Mouse (Mus musculus): ENCODE measurements around the gene Ctdspl.

Gene Ctdspl

DNA sequence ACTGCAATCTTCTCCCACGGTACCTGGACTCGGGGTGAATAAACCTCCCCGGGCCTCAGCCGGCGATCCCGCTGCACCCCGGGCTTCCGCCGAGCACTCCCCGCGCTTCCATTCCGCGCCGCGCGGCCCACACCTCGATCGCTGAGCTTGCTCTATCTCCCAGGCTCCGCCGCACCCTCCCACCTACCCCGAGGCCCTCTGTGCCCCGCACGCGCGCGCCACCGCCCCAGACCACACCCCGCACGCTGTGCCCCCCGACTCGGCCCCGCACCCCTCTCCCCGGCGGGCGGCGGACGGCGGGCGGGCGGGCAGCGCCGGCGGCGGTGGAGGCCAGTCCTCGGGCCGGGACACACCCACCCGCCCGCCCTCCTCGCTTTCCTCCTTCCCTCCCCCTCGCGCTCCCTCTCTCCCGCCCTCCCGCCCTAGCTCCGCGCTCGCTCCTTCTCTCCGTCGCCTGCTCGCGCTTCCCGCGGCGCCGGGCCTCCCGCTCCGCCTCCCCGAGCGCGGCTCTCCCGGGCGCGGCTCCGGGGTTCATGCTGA lies at the start of gene Ctdspl:
Gene Ctdspl (plus strand): TSS at position 343 of the 540 bp plus-strand sequence.
- ChIA-PET CTCF (interaction anchor here in 3 of 4 experiments (0.6 to 1.9 kb wide), 3 partner anchors 12 to 197 kb away, joined by 3 to 10 read pairs (median 3); no protein-coding TSS in a partner anchor), POLR2A (interaction anchor here in 3 of 4 experiments (0.6 to 2.3 kb wide), 17 partner anchors 8 to 394 kb away, joined by 3 to 8 read pairs (median 3); partner anchors contain the start of gene Dlec1 (in 1 of the 3))

DNA sequence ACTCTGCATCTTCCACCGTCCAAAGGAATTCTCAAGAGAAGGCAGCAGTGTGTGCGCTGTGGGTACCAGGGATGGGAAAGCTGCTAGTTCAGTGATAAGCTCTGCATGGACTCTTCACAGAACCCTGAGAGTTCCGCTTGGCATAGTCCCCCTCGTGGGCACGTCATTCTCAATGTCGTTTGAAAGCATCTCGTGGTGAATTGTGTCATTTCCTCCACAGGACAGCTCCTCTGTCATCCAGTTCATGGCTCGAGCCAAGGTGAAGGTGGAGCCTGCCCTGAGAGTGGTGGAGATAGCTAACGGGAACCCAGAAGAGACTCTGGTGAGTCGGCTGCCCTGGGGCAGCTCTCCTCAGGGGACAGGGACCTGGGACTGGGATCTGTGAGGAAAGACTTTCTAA lies 49.4 kb upstream of the Ctdspl start:
- CTCF ChIA-PET, result no interaction called here
- POLR2A ChIA-PET, result interaction anchor here in 1 of 4 experiments (0.6 kb wide), 1 partner anchor 139 kb away, joined by 3 read pairs; no protein-coding TSS in a partner anchor

DNA sequence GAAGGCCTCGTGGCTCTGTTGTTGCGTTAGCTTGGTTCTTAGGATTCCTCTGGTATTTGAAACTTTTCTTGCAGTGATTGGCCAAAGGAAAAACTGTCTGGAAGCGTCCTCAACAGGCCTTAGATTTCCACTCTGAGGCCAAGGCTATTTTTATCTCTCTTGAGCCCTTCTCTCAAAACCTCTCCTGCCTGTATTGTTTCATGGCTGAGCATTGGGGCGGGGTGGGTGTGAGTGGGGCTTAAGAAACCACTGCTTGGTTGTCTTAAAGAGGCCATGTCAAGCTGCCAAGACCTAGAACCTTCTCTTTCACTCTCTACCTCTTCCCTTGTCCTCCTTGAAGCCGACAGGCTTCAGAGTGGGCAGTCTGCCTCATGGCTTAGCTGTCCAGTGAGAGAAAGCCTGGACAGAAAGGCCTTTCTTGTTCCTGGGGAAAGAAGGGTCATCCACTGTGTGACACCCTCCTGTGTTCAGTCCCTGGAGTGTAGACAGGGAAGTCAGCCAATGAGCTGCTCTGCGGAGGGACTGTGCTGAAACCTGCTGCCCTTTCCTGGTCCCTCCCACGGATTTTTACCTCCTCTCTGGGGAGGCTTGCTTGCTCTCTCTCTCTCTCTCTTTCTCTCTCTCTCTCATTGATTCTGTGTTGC lies 48.8 kb upstream of the Ctdspl start:
- CTCF ChIA-PET, result no interaction called here
- POLR2A ChIA-PET, result no interaction called here

DNA sequence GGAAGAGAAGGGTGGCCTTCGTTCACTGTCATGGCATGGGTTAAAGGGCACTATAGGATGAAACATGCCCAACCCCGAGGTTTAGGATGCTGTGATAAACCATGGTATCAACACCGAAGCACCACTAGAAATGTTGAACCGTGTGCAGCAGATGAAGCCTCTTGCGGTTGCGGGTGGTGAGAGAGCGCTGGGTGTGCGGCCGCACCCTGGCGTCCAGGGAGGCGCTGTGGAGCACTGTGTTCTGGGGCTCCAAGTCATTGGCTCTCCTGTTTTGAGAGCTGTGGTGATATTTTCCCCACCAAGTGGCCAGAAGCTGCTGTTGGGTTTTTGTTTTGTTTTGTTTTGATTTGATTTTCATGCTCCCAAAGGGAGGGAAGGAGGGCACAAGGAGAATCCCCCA lies 47.7 kb upstream of the Ctdspl start:
- CTCF ChIA-PET, result interaction anchor here in 3 of 4 experiments (0.6 to 1.2 kb wide), 8 partner anchors 14 to 839 kb away, joined by 3 to 4 read pairs (median 3); partner anchors contain the start of genes Azi2 (in 1 of the 3) and Itga9 (in 1 of the 3)

DNA sequence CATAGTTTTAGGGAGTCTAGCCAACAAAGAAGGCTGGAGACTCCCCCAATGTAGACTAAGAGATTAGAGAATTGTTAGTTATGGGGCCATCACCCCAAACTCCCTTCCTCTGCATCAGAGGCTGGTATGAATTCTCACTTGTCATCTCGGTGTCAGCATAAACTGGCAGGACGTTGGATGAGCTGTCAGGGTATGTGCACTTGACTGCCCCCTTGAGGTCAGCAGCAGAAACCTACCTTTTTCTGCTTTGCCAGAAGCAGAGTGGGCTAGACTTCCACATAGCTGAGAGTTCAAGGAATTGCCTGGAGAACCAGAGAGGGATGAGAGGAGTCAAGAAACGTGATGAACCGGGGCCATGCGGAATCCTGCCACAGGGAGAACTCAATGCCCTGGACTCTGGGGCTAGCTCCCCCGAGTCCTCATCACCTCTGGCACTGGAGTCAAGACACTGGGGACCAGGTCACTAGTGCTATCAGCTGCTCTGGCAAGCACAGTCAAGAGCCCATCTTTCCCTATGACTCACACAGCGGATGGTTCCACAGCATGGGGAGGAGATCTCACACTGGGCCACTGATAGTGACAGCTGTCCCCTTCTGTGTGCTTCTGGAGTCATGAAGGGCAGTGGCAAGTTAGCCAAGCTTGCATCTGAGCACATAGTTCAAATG lies 44.8 kb upstream of the Ctdspl start:
- CTCF ChIA-PET, result interaction anchor here (0.6 to 1.9 kb wide), 41 partner anchors 9 to 428 kb away, joined by 3 to 10 read pairs (median 3); partner anchors contain the start of gene Itga9 (in 1 of the 4)
- POLR2A ChIA-PET, result interaction anchor here in 3 of 4 experiments (0.6 to 1.4 kb wide), 5 partner anchors 9 to 834 kb away, joined by 3 to 10 read pairs (median 4); no protein-coding TSS in a partner anchor

More for the DNA sequence above, 47.7 kb upstream of the Ctdspl start:
- POLR2A ChIA-PET, result interaction anchor here in 1 of 4 experiments (0.6 kb wide), 1 partner anchor 192 kb away, joined by 3 read pairs; no protein-coding TSS in a partner anchor

DNA sequence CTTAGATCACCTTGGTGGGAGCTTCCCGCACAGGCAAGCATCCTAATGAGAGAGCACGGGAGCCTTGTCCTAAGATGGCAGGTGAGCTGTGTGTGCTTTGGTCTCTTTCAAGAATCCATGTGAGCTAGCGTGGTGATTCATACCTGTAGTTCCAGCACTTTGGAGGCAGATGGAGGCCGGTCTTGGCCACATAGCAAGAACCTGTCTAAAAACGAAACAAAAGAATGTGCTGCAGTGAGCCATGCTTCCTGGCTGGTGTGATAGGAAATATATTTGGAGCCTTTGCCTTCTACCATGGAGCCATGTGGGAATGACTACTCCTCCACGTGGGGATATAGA lies 44.3 kb upstream of the Ctdspl start:
- POLR2A ChIA-PET, result interaction anchor here in 3 of 4 experiments (0.6 to 1.4 kb wide), 4 partner anchors 10 to 833 kb away, joined by 3 to 10 read pairs (median 4); no protein-coding TSS in a partner anchor
- CTCF ChIA-PET, result interaction anchor here (0.6 to 1.9 kb wide), 32 partner anchors 9 to 428 kb away, joined by 3 to 10 read pairs (median 4); no protein-coding TSS in a partner anchor

DNA sequence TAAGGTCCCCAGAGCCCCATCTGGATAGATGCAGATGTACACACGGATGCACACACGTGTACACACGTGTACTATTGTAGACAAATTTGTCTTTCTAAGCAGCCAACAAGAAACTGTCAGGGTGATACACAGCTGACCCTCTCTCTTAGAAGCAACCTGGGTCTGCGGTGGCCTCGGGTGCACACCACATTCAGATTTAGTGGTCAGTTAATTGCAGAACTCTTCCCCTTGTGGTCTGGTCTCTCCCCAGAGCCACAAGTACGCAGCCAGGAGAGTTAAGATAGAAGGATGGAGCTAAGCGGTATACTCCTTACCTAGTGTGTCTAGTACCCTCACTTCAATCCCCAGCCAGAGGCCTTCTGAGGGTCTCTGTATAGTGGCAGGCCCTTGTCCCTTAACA lies 43.1 kb upstream of the Ctdspl start:
- CTCF ChIA-PET, result no interaction called here
- POLR2A ChIA-PET, result no interaction called here

DNA sequence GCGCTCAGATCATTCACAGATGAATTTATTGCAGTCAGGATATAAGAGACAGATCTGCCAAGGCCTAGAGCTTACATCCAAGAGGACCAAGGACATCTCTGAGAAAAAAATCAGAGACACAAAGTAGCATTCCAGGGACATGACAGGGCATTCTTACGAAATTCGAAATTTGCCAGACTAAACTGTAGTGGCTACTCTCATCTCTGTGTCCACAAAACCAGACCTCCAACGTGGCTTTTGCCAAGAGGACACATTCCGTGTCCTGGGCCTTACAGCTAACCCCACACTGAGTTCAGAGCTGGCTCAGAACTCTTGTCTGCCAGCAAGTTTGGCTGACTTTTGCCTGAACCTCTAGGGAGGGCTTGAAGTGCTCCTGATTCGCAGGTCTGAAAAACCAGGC lies 40.5 kb upstream of the Ctdspl start:
- CTCF ChIA-PET, result no interaction called here
- POLR2A ChIA-PET, result no interaction called here

DNA sequence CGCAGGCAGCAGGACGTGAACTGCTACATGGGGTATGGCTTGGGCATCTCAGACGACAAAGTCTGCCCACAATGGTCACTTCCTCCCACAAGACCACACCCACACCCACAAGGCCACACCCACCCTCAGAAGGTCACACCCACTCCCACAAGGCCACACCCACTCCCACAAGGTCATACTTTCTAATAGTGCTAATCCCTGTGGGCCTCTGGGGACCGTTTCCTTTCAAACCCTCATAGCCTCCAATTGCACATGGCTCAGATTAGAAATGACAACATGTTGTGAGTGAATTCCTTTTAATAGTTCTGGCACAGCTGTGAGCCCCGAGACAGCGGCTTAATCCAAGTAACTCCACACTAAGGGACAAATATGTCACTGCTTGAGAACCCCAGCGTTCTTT lies 39.1 kb upstream of the Ctdspl start:
- ChIA-PET CTCF (interaction anchor here in 2 of 4 experiments (0.6 kb wide), 2 partner anchors 18 to 27 kb away, joined by 3 read pairs; no protein-coding TSS in a partner anchor), POLR2A (no interaction called here)

DNA sequence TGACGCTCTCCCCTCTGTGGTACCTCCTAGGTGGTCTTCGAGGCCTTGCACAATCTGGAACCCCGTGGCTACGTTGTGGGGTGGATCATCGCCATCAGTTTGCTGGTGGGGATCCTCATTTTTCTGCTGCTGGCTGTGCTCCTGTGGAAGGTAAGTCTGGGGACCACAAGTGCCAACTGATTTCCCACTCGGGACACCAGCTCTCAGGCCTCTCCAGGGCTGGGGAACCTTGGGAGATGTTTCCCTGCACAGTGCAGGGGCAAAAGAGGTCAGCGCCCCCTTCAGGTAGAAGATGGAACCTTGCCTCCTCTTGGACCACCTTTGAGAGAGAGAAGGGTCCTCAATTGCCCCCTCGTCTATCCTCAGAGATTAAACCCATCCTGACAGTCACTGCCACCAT lies 38.5 kb upstream of the Ctdspl start:
- CTCF ChIA-PET, result interaction anchor here in 2 of 4 experiments (0.6 kb wide), 2 partner anchors 19 to 26 kb away, joined by 3 read pairs; no protein-coding TSS in a partner anchor
- POLR2A ChIA-PET, result no interaction called here

DNA sequence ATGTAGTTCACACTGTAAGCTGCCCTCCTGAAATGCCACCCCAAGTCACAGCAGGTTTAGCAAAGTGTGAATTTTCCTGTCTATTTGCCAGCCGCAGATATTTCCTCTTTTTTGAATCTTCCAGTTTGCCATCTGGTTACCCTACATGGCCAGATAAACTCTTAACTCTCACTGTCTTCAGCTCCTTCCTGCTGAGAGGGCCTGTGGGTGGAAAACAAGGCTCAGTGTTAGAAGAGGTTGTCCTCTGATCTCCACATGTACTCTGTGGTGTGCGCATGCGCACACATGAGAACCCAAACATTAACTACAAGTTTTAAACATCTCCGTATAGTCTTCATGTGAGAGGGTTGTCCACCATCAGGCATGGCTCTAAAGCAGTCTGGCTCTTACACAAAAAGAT lies 36.1 kb upstream of the Ctdspl start:
- POLR2A ChIA-PET, result no interaction called here
- CTCF ChIA-PET, result no interaction called here

DNA sequence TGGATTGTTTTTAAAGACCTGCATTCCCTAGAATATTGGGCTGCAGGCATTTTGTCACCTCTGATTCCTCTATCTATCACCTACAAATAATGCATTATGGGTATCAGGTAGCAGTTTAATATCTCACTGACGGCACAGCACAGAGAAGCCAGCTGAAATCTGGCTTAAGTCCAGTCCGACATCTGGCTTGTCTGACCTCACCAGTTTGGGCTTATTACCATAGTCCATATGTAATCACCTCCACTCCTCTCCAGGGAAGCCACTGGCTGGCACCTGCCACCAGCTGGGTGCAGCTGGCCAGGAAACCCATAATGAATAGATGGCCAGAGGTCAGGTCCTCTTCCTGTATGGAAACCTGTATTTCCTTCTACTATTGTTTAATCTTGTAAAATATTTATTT lies 35.6 kb upstream of the Ctdspl start:
- ChIA-PET CTCF (no interaction called here), POLR2A (no interaction called here)

DNA sequence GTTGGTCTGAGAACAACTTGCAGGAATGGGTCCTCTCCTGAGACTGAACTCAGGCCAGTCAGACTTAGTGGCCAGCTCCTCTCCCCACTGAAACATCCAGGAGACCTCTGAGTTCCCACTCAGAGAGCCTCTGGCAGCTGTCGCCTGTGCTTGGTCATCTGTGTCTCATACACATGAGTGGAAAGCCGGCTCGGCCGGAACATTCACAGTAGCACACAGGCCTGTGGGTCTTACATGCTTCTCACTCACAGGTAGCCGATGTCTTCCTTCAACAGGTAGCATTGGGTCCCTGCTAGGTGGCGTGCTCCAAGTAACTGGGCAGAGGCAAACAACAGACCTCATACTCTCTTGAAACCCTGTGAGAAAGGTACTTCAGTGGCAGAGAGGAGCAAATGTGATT lies 35.2 kb upstream of the Ctdspl start:
- POLR2A ChIA-PET, result no interaction called here
- CTCF ChIA-PET, result no interaction called here

DNA sequence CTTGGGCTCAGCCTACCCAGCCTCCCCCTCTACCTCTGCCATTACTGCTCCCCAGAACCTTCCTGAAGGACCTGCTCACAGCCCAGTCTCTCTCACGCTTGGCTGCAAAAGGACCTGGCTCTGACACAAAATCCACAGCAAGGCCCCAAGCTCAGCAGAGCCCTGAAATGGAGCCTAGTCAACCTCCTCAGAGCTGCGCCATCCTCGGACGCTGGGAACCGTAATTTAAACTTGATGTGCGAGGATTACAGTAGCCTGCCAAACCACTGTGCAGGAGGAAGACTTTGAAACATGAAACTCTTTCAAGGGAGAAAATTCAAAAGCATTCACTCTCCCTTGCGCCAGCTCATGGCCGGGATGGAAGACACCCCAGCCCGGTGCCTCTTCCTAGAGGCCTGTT lies 34.7 kb upstream of the Ctdspl start:
- ChIA-PET CTCF (no interaction called here), POLR2A (no interaction called here)

DNA sequence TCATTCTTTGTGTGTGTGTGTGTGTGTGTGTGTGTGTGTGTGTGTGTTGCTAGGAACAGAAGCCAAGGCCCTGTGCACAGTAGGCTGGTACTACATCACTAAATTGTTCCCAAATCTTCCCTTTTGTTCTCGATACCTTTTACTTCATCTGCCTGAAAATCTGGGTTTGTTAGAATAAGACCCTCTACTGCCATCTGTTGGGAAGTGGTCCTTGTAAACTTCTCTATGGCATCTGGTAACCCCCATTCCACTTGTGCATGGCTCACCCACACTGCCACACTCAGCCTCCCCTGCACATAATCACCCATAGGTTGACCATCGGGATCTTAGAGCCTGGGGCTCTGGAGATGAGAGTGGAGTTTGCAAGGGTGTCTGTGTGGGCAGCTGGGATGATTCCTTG lies 31.2 kb upstream of the Ctdspl start:
- ChIA-PET CTCF (no interaction called here), POLR2A (no interaction called here)

DNA sequence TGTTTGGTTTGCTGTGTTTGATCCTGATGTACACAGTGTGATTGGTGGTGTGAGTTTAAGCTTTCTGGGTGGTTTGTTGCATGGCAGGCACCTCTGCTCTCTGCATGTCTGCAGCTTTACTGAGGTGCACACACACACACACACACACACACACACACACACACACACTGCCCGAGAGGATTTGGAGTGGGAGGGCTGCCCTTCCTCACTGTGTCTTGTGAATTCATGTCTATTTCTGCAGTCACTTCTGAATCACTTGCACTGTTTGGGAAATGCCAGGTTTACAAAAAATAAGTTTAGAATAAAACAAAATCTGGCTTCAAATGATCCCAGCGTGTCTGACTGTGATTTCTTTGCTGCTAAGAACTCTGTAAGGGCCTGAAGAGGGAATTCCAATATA lies 25.6 kb upstream of the Ctdspl start:
- ChIA-PET CTCF (interaction anchor here in 1 of 4 experiments (0.5 to 0.6 kb wide), 2 partner anchors 10 to 90 kb away, joined by 3 read pairs; no protein-coding TSS in a partner anchor), POLR2A (interaction anchor here in 1 of 4 experiments (0.5 kb wide), 1 partner anchor 1097 kb away, joined by 5 read pairs; no protein-coding TSS in a partner anchor)

DNA sequence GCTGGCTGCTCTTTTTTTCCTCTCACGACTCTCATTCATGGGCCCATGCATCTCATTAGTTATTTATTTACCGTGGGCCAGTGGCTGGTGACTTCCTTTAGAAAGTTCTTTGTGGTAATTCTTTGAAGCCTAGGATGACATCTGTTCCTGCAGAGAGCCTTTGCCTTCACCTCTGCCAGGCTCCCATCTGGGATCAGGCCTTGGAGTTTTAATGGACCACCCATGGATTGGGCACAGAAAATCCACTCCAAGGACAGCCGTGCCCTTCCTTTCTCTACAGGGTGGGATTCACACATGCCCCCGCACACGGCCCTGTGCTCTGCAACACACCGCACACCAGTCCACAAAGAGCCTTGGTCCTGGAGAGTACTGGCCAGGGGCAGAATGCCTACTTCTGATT lies 24.3 kb upstream of the Ctdspl start:
- POLR2A ChIA-PET, result no interaction called here
- CTCF ChIA-PET, result no interaction called here

DNA sequence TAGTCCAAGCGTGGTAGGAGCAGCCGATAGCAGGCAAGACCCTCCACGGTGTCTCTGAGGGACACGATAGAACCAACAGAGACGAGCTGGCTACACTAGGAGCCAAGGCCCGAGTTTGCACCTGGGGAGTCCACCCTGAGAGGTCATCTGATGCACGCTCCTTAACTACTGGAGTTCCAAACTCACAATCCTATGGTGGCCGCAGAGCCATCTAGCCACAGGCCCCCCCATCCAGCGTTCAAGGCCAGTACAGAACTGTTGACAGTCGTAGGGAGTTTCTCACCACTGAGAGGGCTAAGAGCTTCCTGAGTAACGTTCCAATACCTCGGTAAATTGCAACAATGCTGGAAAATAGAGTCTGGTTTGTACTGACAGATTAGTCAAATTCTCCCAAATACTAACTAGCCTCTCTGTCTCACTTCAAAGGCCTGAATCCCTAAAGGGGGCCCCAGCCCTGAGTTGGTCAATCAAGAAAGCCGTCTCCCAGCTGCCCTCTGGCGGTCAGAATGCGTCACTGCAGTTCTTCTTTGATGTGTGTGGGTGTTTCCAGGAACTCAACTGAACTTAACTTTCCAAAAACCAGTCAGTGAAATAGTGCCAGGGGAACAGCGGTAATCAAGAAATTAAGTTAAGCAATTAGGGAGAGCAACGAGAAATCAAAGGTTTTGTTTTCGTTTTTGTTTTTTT lies 18.2 kb upstream of the Ctdspl start:
- POLR2A ChIA-PET, result interaction anchor here in 2 of 4 experiments (0.5 to 1.3 kb wide), 4 partner anchors 9 to 319 kb away, joined by 3 to 4 read pairs (median 3); no protein-coding TSS in a partner anchor
- CTCF ChIA-PET, result interaction anchor here (0.5 to 2.7 kb wide), 30 partner anchors 9 to 444 kb away, joined by 3 to 15 read pairs (median 4); partner anchors contain the start of gene Itga9 (in 1 of the 4)

DNA sequence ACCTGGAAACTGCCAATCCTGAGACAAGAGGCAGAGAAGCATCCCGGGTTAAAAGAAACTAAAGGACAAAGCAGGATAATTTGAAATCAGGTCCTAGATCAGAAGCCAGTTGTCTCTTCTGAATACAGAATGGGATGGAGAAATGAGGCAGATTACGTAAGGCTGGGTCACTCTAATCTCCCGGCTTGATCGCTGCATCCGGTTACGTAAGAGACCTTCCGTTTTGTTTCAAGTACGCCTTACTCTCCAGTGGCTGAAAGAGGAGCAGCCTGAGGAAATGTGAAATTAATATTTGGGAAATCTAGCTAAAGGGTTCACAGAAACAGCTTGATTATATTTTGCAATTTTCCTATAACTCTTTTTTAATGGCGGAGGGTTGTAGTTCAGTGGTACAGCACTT lies 13.2 kb upstream of the Ctdspl start:
- ChIA-PET POLR2A (no interaction called here), CTCF (no interaction called here)
